Mouse (Mus musculus): ENCODE measurements around the gene Cxcl12.

DNA sequence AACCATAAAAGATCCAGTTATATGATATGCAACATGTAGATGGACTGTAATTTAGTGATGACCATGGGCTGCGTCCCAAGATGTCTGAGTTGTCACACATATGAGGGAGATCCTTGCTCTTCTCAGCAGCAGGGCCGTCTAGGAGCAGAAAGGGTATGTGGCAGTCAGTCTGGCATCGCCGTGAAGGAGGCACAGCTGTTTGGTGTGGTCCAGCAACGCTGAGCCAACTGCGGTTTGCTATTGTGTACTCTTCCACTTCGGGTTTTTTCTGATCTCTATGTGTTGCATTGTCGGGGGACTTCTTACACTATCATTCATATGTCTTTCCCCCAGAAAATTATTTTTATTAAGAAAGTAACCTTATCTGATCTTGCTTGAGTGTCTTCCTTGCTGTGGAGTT, 33.5 kb downstream of the Cxcl12 start:
- no peak for TF ChIP-seq POLR2A (IDR thresholded peaks at IDR 0.05; ENCODE audit: insufficient read depth, low read length)
- TF ChIP-seq CTCF (IDR thresholded peaks at IDR 0.05; ENCODE audit: low read depth, low read length): no peak
- no peak for TF ChIP-seq EP300 (IDR thresholded peaks at IDR 0.05; ENCODE audit: insufficient read depth, low read depth, low read length)

Measured in ES-Bruce4 (cell line).